Mouse (Mus musculus) B cell, adult 2 months (primary cell): Measurements from ENCODE around the gene Mcee.

Source experiments
- DNase-seq, 2 experiments: peaks; one replicate each; pipeline ENCODE4 v3.0.0; 2022

The Mcee gene

GRCm38 (mm10) chr7:64392122-64392818, at the start of gene Mcee, which contains the start of gene Mphosph10:
TSS of gene Mcee (plus strand) at chr7:64392607.
TSS of gene Mphosph10 (minus strand) at chr7:64392268.
- peak; percentile 99 to 100 for DNase-seq

- DNase-seq, result no peak
Observed at GRCm38 (mm10) chr7:64347813-64348212, 44.6 kb upstream of the Mcee start.

- DNase-seq, result no peak
Observed at GRCm38 (mm10) chr7:64349147-64349861, 43.1 kb upstream of the Mcee start.

- no peak for DNase-seq
Observed at GRCm38 (mm10) chr7:64351087-64351486, 41.3 kb upstream of the Mcee start.

- no peak for DNase-seq
Observed at GRCm38 (mm10) chr7:64354206-64354605, 38.2 kb upstream of the Mcee start.

- no peak for DNase-seq
Observed at GRCm38 (mm10) chr7:64356661-64357060, 35.7 kb upstream of the Mcee start.

- DNase-seq, result no peak
Observed at GRCm38 (mm10) chr7:64357405-64357804, 35.0 kb upstream of the Mcee start.

GRCm38 (mm10) chr7:64358666-64359065, 33.7 kb upstream of the Mcee start:
- no peak for DNase-seq

- DNase-seq, result no peak
Observed at GRCm38 (mm10) chr7:64359943-64360585, 32.3 kb upstream of the Mcee start.

GRCm38 (mm10) chr7:64360586-64360945, 31.8 kb upstream of the Mcee start:
- DNase-seq, result no peak

GRCm38 (mm10) chr7:64365863-64366262, 26.5 kb upstream of the Mcee start:
- DNase-seq, result no peak

GRCm38 (mm10) chr7:64369841-64370240, 22.6 kb upstream of the Mcee start:
- no peak for DNase-seq

GRCm38 (mm10) chr7:64371940-64372878, 20.2 kb upstream of the Mcee start:
- no peak for DNase-seq

GRCm38 (mm10) chr7:64373147-64373829, 19.1 kb upstream of the Mcee start:
- peak; percentile 20 to 30 for DNase-seq

- peak; percentile 91 to 94 for DNase-seq
Observed at GRCm38 (mm10) chr7:64373830-64374562, 18.4 kb upstream of the Mcee start, which contains the start of gene Fan1. TSS of gene Fan1 (minus strand) at chr7:64374095.

GRCm38 (mm10) chr7:64391479-64391878, 928 bp upstream of the Mcee start:
- DNase-seq, result peak; percentile 25 to 29

GRCm38 (mm10) chr7:64392819-64393151, 378 bp downstream of the Mcee start:
- no peak for DNase-seq

- no peak for DNase-seq
Observed at GRCm38 (mm10) chr7:64400725-64401124, 8.3 kb downstream of the Mcee start.

- DNase-seq, result no peak
Observed at GRCm38 (mm10) chr7:64402452-64402851, 10.0 kb downstream of the Mcee start.

GRCm38 (mm10) chr7:64403989-64404388, 11.6 kb downstream of the Mcee start:
- no peak for DNase-seq

- DNase-seq, result no peak
Observed at GRCm38 (mm10) chr7:64424861-64425260, 32.5 kb downstream of the Mcee start.
